Mouse (Mus musculus): ENCODE results near the gene Cilp. TPM values are rescaled to one million over a fixed set of nuclear protein-coding genes. Genes with fewer than 3 reads are reported as not detected.

The Cilp gene
- polyA plus RNA-seq (2012): not detected in 2 replicates

DNA sequence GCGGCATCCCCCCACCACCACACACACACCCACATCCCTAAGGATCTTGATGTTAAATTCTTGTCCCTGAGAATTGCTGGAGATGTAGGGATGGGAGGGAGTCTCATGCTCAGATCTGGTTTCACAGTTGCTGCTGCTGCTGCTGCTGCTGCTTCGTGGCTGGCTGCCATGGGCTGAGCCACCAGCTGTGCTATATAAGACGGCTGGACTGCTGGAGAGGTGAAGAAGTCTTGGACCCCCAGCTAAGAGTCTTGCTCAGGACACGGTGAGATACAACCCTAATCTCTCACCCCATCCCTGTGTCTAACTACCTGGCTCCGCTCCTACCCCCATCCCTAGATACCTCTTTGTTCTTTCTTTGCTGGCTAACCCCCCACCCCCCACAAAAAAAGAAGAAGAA lies at the start of gene Cilp:
Cilp (plus strand) TSS at position 222 of the 400 bp plus-strand sequence.
- no peak for TF ChIP-seq GATA1 (IDR thresholded peaks at IDR 0.05; ENCODE audit: low read length)

DNA sequence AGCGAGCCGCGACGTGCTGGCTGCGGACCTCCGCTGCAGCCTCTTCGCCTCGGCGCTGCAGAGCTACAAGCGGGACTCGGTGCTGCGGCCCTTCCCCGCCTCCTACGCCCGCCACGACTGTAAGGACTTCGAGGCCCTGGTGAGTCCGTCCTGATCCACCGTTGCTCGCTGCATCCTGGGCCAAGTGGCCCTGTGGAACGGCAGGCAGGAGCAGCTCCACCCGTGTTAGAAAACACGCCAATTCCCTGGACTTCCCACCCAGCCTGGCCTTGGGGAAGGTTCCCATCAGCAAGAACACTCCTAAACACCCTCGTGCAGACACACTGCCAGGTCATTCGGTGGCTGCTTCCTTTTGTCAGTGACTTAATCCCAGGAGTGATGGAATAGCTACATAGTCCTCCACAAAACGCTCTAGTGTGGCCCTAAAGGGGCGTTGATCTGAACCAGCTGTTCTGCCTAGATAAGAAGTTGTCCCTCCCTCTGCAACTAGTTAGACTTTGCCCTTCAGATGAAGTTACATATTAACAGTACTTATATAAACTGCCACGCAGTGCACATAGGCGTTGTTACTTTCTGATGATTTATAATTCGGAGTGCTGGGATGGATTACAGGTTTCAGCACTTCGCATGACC lies 49.4 kb upstream of the Cilp start:
- TF ChIP-seq GATA1 (IDR thresholded peaks at IDR 0.05; ENCODE audit: low read length): peak; percentile 77

DNA sequence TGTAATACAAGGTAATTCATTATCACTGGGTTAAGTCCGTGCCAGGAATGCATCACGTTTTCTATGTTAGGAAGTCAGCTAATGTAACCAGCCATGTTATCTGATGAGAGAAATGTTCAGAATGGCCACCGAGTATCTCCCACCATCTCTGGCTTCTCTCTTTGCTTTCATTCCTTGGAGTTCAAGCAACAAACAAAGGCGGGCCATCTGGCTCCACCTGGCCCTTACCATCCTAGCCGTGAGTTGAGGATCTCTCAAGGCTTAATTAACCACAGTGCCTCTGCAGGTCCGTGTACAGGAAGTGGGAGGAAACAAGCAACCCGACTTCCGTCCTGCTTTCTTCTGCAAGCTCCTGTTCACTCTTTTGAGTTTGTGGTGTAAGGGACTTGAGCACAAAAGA lies 48.0 kb upstream of the Cilp start:
- TF ChIP-seq GATA1 (IDR thresholded peaks at IDR 0.05; ENCODE audit: low read length): no peak

DNA sequence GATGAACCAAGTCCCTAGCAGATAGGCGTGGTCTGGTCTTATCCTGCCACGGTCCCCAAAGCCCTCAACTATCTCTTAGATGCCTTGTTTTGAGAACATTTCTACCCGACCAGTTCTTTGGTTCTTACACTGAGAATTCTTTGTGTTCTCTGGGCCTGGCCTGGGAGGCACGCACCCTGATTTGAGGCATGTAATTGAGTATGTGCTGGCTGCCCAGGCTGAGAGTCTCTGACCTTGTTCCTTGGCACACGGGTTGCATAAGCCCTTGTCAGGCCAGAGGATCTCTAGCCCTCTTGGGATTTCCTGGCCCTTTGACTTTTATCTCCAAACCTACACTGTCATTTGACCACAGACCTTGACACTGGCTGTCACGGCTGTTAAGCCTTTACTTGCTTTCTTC lies 47.3 kb upstream of the Cilp start:
- TF ChIP-seq GATA1 (IDR thresholded peaks at IDR 0.05; ENCODE audit: low read length): no peak

DNA sequence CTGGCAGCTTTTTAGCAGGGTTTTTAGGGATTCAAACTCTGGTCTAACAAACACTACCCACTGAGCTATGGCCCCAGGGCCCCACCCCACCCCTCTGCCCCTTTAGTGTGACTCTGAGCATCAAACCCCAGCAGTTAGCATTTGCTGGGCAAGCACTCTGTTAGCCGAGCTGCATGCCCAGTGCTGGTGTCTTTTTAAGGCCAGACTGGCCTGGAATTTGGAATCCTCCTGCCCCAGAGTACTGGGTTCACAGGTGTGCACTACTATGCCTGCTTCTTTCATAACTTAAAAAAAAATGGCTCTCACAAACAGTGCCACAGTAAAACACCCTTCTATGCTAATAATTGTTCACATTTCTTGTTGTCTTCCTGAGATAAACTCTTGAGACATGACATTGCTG lies 46.1 kb upstream of the Cilp start:
- no peak for TF ChIP-seq GATA1 (IDR thresholded peaks at IDR 0.05; ENCODE audit: low read length)

DNA sequence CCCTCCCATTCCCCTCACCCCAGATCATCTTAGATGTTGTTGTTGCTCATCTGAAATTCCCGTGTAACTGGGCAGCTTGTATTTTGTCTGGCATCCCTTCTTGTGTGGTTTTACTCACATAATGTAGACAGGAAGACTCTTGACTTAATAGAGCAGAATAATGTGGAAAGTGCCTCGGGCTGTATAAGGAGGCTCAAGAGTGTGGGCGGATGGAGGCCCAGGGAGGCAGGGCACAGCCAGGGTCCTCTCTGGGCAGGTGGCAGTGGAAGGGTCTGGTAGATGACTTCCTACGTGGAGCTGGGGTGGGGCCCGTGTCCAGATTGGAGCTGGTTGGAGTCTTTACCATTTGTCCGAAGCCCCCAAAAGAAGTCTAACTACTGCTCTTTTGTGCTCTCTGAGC lies 41.1 kb upstream of the Cilp start:
- no peak for TF ChIP-seq GATA1 (IDR thresholded peaks at IDR 0.05; ENCODE audit: low read length)

DNA sequence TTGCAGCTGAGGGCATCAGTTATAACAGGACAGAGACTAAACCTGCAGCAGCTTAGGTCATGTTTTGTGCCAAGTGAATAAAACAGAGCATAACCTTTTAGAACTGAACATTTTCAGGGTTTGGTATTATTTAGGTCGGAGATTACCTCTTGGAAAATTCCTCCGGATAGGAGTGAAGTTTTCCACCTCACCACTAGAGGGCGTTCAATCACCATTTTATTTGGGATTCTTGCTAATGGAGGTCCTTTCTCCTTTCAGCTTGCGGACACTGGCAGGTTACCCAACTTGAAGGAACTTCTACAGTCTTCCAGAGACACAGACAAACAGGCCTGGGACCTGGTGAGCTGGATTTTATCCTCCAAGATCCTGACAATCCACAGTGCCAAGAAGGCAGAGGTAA lies 39.2 kb upstream of the Cilp start:
- no peak for TF ChIP-seq GATA1 (IDR thresholded peaks at IDR 0.05; ENCODE audit: low read length)

DNA sequence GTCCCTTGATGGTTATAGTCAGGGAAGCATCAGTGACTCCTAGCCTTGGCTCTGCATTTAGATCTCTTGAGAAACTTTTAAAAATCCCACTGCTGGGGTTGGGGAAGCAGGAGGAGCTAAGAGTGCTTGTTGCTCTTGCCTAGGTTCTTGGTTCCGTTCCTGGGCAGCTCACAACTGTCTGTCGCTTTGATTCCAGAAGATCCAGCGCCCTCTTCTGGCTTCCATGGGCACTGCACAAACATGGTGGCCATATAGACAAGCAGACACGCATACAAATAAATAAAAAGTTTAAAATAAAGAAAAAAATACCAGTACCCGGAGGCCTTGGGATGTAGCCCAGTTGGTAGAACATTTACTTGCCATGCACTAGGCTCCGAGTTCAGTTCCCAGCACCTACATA lies 34.7 kb upstream of the Cilp start:
- no peak for TF ChIP-seq GATA1 (IDR thresholded peaks at IDR 0.05; ENCODE audit: low read length)

DNA sequence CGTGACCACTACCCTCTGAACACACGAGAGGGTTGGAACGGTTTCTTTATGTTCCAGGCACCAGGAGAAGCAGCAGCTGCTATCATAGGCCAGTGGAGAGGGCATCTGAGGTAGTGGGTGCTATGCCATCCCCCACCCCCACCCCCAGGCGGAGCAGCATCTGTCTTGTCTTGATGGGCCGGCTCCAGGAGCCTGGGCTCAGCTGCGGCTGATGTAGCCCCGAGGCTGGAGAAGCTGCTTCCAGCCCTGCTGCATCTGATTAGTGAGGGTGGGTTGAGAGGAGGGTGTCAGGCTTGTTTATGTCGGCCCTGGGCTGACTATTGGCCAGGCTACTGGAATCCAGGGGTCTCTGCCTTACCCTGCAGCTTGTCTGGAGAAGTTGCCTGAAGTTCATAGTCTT lies 33.7 kb upstream of the Cilp start:
- no peak for TF ChIP-seq GATA1 (IDR thresholded peaks at IDR 0.05; ENCODE audit: low read length)

DNA sequence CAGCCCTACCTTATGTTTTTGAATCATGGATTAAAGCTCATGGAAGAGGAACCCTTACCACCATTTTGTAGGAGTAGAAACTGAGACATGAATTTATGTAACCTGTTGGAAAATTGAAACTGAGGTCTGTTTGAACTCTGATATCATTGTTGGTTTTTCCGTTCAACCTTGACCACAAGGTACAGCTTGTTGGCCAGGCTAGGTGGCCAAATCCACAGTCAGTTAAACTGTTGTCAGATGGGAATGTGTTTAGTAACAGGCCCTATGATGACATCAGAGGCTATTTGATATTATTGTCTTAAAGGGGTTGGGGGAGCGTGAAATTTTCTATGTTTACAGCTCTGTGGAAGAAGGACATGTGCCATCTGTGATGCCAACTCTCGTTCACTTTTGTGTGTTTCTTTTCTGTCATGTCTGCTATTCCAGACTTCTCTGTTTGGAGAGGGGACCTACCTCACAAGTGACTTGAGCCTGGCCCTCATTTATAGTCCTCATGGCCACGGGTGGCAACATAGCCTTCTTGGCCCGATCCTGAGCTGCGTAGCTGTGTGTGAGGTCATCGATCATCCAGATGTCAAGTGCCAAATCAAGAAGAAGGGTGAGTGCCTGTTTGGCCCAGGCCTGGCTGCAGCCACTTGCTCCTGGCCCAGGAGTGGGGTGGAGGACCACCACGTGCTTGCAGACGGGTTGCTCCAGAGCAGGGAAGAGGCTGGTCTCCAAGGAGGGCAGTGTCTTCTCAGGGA lies 31.6 kb upstream of the Cilp start:
- no peak for TF ChIP-seq GATA1 (IDR thresholded peaks at IDR 0.05; ENCODE audit: low read length)

DNA sequence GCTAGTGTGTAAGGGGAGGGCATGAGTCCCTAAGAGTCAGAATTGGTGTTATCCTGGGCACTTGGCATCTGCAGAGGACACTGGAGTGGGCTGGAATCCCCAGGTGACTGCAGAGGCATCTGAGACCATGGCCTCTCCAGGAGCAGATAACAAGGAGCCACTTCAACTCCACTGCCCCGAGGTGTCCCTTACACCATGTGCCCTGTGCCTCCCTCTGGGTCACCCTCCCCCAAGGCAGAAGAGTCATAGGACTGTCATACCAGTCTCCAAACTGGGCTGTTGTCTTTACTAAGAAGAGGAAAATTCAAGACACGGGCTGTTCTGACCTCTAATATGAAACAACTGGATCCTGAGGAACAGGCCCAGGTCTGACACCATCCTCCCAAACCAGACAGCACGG lies 30.2 kb upstream of the Cilp start:
- no peak for TF ChIP-seq GATA1 (IDR thresholded peaks at IDR 0.05; ENCODE audit: low read length)

DNA sequence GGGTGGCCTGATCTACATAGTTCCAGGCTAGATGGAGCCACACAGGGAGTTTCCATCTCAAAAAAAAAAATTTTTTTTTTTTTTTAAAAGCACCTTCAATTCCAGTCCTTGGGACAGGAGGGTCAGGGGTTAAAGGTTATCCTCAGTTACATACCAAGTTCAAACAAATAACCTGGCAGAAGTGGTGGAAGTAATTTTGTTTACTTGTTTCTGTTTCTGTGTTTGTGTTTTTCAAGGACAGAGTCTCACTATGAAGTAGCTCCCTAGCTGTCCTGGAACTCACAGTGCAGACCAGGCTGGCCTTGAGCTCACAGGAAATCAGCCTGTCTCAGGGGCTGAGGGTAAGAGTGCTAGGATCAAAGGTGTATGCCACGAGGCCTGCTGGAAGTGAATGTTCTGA lies 29.4 kb upstream of the Cilp start:
- no peak for TF ChIP-seq GATA1 (IDR thresholded peaks at IDR 0.05; ENCODE audit: low read length)

DNA sequence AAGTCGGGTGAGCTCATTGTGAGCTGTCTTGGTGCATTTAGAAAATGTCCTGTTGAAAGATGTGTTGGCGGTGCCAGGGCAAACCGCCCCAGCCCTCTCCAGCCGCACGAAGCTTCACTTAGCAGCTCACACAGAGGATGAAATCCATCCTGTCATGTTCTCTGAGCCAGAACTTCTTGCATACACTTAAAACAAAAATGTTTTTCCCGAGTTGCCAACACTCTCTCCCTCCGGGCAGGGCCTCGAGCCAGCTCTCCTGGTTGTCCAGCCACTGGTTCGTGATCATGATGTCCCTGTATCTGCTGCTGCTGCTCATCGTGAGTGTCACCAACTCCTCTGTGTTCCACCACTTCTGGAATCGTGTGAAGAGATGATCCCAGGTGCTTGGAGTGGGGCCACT lies 27.4 kb upstream of the Cilp start:
- TF ChIP-seq GATA1 (IDR thresholded peaks at IDR 0.05; ENCODE audit: low read length): no peak

DNA sequence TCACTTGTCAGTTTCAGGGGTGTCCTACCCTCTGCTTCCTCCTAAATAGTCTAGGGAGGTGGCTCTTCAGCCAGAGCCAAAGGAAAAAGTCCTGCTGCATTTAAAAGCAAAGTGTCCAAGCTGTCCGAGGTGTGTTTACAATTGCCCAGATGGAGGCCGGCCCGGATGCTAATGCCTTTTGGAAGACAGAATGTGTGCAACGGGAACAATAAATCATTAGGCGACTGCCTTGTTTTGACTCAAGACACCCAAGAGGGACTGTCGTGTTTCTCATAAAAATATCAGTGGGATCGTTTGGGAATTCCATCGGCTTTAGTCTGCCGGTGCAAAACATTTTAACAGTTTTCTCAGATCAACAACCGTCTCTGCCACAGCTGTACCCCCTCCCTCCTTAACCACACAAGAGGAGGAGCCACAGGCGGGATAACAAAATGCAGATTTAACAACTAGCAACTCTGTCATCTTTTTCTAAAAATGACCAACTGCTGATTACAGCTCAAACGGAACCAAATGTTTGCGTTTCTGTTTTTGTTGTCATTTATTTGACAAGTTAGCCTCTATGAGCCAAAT lies 26.7 kb upstream of the Cilp start:
- no peak for TF ChIP-seq GATA1 (IDR thresholded peaks at IDR 0.05; ENCODE audit: low read length)

DNA sequence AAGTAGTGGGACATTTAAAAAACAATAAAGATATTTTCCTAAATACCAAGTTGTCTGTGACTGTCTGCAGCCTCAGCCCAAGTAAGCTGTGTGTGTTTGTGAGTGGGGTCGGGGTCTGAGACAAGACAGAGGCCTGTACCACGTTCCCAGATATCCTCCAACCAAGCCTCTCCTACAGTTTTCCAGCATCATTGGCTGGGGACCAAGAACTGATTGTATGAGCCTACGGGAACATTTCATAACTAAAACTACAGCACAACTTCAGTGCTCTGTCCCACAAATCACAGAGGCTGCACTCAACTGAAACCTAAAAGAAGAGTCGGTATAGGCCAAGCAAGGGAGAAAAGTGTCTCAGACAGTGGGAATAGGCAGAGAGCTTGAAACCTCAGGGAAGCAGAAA lies 25.8 kb upstream of the Cilp start:
- no peak for TF ChIP-seq GATA1 (IDR thresholded peaks at IDR 0.05; ENCODE audit: low read length)

DNA sequence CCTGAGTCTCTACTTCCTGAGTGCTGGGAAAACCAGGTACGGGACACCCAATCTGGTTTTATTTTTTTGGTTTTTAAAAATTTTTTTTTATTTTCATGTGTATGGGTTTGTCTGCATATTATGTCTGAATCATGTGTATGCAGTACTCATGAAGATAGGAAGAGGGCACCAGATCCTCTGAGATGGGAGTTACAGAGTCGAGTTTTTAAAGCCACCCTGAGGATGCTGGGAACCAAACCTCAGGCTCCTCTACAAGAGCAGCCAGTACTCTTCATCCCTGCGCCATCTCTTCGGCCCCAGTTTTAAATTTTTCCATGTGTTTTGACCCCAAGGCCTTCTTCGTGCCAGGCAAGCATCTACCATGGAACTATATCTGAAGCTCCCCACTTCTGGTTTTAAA lies 25.2 kb upstream of the Cilp start:
- TF ChIP-seq GATA1 (IDR thresholded peaks at IDR 0.05; ENCODE audit: low read length): no peak

DNA sequence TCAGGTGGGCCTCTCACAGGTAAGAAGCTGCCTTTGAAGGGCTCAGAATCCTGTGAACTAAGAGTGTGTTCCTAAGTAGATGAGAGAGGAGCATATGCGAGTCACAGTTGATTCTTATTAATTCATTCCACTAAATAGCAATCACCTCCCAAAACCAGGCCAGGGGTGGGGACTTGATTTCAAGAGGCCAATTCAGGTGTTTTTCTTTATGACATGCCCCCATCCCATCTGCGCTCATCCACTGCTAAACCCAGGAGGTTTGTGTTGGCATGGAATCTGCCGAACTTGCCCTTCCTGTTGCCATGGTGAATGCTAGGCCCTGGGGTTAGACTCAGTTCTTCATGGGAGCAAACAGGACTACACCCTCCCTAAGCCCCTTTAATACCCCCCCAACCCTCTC lies 24.4 kb upstream of the Cilp start:
- TF ChIP-seq GATA1 (IDR thresholded peaks at IDR 0.05; ENCODE audit: low read length): no peak

Data from G1E-ER4 (cell line).